Mouse (Mus musculus) right cerebral cortex, postnatal 14 days (tissue): ENCODE measurements around the gene Nfkbia.

Experiments used
- DNase-seq: peaks from one replicate; pipeline ENCODE4 v3.0.0; 2022

The Nfkbia gene

DNA sequence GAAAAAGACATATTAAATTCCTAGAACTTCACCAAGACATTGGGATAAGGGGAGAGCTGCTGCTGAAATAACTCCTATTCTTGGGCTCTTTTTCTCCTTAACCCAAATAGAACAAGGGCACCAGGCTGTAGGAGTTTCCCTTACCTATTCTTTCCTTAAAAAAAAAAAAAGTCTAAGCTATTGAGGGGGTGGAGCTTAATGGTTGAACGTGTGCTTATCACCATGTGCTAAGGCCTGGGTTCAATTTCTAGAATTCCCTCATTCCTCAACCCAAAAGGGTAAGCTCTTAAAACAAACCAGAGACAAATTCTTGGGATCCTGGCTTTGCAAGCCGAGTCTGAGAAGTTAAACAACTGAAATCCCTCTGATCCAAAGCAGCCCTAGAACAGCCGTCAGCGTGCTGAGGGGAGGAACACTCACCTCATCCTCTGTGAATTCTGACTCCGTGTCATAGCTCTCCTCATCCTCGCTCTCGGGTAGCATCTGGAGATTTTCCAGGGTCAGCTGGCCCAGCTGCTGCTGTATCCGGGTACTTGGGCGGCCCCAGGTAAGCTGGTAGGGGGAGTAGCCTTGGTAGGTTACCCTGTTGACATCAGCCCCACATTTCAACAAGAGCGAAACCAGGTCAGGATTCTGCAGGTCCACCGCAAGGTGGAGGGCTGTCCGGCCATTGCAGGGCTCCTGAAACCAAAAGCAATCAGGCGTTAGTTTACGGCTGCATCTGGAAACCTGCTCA, 2.3 kb downstream of the Nfkbia start:
- no peak for DNase-seq

DNA sequence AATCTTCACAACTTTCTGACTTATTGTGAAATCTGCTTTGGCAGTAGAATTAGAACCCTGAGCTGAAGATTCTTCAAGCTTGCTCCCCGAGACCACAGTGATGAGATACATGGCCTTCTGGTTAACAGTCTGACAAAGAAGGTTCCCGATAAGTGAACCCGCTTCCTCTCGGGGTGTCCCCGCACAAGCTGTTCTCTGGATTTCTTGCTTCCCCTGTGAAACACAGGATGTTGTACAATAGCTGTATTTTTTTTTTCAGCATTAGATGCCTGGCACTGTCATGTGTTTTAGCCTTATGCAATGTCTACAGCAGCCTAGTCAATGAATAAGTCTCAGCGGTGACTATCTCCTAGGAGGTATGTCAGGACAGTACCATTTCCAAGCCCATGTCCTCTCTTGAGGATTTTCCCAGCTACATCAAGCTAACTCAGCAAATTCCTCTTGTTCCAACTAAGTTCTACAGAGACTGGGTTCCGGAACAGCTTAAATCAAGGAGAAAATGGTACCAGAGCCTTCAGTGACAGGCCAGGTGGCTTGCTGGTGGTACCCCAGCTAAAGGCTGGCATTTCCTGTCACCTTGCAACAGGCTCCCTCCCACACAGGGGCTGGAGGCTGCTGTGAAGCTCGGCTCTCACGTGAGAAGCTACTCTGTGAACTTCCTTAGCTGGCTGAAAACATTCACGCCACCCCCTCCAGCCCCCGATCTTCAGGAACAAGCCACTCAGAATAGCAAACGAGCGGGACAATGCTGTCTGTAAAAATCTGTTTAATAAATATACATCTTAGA, 3.6 kb downstream of the Nfkbia start:
- no peak for DNase-seq

DNA sequence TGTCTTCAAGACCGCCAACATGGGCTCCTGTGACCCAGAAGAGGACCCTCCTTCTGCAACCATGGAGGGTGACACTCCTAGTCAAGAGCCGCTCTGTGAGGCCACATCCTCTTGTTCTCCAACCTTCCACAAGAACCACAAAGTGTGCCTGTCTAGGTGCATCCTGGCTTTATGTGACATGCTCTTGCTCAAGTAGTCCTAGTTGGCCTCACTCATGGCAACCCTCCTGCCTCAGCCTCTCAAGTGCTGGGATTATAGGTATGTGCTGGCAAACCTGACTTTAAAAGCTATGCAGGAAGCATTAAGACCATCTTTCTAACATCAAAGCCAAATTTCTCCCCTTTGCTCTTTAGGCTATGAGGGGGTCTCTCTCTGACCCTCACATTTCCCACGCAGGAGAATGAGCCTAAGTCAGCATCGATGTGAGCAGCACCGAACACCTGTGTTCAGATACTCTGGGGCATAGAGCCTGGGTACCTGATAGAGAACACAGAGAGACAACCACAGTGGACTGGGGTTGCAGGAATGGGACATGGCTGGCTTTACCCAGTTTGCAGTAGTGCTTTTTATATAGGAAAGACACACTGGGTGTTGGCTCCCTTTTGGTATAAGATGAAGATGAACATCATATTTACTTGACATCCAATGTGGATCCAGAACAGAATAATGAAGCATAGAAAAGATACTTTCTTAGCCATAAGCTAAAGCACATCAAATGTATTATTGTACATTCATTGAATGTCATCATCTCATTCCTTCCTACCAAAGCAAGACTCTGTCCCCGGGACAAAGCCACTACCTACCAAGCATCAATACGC, 4.4 kb downstream of the Nfkbia start:
- no peak for DNase-seq

DNA sequence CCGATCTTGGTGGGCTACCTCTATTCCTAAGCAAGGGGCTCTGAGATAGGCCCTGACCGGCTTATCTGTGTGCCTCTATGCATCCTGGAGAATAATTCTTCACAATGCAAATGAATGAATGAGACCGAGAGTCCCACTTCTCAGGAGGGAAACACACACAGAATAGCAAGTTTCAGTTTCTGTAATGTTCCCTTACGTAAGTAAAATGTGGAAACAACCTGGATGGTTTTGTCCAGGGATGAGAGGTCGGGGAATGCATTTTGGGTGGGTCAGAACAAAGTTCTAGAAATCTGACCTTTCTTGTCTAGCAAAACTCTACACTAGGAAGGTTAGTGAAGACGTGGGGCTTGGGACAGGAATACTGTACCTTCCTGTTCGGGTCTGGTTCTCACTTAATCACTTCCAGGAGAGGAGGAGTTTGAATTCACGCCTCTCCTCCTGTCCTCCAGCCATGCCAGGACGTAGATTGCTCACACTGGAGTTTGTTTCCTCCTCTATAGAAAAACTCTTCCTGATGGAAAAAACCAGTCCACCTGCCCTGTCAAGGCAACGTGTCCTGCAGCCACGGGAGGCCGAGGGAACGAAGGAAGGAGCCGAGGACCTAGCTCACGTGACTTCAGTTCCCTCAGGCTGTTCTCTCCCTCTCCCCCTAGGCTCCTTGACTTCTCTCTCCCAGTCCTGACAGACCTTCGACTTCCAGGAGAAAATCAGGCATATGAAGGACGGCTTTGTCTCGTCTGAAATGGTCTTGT, 5.3 kb downstream of the Nfkbia start:
- DNase-seq, result no peak

DNA sequence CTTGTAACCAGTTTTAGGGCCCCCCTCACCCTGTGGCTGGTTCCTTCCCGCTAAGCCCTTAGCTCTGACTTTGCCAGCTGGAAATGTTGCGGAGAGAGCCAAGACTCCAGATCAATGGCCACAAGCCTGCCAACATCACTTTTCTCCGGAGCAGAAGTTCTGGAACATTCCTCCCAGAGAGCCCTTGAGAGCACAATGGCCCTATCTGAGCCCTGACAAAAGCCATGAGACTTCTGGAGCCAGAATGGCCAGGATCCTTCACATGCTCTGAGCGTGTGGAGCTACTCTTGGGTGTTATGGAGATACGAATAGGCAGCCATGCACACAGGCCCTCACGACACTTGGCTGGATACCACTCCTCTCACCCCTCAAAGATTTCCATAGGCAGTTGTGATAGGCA, 7.6 kb downstream of the Nfkbia start:
- no peak for DNase-seq

DNA sequence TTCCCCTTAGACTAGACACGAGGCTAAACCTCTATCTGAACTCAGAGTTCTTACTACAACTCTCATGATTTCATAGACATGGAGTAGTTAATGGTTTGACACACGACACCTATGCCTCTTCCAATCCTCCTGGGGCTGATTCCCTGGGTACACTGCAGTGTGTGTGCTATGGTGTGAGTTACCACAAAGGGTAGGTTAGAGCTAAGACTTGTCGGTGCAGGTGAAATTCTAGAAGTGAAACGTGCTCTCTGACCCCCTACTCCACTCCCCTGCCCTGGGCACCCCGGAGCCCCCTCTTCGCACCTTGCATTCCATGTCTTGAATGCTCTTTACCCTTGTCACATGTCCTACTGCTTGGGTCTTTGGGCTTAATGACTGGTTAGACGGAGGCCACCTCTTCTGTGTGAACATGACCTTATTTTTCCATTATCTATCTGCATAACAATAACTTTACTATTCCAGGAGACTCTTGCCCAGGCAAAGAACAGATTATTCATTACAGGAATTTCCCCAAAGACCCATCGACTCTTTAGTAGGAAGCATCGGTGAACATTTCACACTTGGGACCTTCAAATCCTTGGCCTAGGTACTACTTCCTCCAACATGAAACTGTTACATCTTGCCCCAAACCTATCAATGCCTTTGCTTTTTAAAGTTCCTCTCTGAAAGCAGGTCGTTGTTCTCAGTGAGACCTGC, 8.2 kb downstream of the Nfkbia start:
- no peak for DNase-seq

DNA sequence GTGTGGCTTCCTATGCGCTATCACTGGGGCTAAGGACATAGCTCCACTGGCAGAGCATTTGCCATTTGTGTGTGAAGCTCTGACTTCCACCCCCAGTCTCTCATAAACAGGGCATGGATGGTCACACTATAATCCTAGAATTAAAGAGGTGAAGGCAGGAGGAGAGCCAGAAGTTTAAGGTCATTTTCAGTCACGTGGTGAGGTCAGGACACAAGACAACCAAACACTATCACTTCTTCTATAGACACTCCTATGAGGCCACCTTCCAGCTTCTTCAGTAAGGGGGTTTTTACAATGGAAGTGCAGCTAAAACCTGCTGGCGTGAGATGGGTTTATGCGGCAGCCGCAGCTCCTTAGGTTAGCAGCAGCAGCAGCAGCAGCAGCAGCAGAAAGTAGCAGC, 8.9 kb downstream of the Nfkbia start:
- DNase-seq, result no peak

DNA sequence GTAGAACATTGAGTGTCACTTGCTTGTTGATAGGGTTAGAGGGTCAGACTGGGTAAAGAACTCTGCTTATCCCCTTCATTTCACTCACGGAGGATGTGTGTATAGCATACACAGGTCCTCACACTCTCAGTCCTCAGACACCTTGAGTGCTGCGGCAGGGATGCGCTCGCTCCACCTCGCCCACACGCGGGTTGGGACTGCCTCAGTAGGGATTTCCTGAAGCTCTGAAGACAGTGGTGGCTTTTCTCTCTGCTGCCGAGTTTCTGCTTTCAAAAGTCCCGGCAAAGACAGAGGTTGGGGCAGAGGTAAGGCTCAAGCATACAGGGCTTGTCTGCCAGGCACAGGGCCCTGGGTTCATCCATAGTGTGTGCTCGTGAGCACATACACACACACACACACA, 9.7 kb downstream of the Nfkbia start:
- DNase-seq, result no peak

DNA sequence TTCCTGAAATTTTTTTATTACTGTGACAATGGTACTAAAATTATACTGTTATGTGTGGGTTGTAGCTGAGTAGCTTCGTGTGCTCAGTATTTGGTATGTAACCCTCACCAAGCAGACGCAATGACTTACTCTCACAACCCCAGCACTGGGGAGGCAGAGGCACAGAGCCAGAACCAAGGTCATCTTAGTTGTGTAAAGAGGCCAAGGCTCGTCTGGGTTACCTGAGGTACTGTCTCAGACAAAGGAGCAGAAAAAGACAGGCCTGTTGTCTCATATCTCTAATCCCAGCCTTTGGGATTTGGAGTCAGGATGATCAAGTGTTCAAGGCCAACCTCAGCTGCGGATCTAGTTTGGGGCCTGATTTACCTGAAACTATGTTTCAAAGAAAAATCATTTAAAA, 10.7 kb downstream of the Nfkbia start:
- DNase-seq, result no peak

DNA sequence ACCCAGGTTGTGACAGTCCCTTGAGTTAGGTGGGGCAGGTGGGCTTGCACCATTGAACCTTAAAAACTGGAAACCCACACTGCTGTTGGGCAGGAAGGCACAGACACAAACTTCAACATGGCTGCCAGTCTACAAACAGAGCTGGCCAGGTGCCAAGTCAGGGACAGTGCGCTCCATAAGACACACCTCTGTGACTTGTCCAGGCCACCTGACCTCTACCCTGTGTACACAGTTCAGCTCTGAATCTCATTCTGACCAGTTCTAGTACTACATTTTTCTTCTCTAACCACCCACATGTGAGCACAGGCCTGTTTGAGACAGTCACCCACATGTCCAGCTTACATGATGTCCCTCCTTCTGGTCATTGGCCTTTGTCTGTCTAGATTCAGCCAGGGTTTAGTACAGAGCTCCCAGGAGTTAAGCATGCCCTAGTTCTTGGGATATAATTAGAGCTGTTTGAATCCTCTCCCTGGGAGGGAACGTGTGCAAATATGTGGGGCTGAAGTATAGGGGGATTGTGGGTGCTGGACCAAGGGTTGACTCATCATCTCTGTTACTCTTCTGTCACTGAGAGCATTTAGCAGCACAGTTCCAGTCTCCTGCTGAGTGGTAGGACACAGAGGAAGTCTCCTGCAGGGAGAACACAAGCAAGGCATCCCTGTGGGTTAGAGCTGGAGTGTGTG, 11.8 kb downstream of the Nfkbia start:
- no peak for DNase-seq

DNA sequence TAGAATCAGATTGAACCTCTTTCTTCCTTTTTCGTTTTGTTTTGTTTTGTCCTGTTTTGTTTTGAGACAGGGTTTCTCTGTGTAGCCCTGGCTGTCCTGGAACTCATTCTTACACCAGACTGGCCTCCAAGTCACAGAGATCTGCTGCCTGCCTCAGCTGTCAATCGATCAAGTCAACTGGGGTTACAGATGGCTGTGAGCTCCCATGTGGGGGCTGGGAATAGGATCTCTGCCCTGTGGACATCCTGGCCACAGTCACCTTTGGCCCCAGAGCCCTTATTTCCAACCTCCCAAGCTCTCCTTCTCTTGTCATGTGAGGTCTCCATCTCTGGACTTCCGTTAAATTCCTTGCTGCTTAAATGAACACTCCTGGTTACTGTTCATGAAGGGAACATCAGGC, 13.5 kb downstream of the Nfkbia start:
- no peak for DNase-seq

DNA sequence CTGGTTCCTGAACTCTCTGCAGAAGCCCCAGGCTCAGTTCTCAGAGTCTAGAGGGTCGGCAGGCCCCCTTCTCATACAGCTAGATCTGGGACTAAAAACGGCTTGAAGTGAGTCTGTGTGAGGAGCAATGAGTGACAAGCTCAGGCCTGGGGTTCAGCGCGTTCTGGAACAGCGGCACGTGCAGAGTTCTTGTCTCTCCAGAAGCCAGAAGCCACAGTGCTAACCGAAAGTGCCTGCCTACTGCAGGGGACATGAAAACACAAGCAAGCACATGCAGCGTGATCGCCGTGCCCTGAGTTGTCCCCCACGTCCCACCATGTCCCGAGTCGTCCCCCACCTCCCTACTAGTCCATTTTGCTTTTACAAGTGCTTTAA, 18.3 kb downstream of the Nfkbia start:
- no peak for DNase-seq

DNA sequence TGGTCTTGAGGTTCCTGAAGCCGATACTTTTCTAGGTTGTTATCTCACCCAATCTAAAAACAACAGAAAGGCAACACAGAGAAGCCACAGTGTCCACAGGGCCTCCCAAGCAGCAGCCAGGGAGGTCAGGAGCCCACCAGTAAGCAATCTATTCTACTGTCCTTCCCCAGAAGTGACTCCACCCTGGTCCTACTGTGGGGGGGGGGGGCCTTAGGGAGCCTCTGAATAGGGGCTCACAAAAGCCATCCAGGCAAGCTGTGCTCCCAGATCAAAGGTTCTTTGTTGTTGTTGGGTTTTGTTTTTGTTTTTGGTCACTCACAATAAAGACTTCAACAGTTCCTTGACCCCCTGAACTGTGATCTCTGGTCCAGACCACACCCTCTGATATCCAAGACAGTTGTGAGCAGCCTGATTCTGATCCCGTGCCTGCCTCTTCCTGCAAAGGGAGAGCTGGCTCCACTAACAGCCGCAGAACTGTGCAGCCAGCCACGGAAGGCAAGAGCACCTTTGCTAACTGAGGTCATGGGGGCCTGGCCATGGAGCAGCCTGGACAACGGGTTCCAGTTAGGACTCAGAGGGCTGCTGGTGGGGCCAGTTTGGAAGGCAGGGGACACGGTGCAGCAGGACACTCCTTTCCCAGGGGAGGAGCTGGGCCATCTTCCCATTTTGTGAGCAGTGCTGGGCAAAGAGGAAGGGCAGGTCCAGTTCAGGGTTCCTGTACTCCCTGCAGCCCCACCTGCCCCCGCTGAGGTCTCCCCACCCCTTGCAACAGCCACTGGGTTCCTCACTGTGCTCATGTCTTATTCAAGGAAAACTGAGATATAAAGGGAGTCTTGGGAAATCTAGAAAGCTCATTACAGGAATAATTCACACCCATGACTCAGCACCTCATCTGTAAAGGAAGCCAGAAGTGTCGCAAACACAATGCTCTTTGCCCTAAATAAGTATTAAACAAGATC, 18.9 kb downstream of the Nfkbia start:
- no peak for DNase-seq

DNA sequence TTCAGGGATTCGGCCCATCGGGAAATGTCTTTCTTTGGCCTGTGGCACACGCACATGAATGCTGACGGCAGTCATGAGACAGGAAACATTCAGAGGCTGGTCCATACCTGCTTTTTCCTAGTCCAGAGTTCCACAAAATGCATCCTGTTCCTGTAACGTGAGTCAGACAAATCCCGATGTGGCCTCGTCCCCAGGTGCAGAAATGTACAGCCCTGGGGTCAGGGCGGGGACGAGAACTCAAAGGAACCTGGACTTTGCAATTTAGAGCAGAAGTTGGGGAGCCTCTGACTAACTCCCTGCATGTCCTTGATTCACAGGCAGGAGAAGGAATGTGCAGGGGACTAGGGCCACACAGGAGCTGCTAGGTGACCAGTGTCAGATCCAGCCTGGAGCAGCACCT, 21.1 kb downstream of the Nfkbia start:
- no peak for DNase-seq

DNA sequence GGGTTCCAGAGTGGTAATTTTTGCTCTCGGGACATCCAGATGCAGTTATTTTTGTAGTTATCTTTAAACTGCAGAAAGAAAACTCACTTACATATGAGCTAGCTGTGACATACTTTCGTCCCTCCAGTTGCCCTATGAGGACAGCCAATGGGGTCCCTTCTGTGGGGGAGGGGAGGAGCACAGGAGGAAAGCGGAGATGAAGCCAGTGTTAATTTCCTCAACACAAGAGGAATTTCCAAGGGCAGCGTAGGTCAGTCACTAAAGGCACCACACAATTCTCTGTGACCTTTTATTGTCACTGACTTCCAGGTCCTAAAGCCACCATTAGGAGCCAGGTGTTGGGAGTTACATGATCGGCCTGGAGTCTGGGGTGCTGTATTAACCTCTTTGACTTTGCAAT, 22.0 kb downstream of the Nfkbia start:
- no peak for DNase-seq

DNA sequence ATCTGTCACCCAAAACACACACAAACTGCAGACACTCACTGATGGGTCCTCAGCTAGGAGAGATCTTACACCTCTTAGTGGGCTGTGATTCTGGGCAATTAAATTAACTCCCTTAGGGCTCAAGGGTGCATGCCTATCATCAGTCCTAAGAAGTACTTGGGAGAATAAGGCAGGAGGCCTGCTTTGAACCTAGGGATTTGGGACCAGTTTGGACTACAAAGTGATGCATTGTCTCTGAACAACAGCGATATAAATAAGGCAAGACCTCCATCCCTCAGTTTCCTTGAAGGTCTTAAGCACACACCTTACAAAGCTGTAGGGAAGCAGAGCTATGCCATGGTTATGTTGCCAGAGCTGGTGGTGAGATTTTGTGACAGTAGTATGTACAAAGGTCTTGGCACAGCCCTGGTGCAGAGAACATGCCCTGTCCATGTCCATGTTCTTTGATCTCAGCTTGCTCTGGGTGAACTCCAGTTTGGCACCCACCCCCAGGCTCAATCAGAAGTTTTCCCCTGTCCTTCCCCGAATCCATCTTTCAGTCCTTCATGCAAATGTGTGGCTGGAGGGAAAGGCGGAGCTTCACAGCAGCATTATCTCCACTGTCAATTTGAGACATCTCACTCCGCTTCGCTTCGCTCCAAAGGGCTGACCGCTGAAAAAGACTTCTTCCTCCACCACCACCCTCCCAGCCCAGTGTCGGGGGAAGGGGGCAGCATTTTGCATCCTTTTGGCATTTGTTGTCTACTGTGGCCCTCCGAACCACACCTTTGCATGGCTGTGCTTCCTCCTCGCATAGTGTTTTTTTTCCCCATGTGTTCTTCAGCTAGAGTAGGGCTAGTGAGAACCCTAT, 24.9 kb downstream of the Nfkbia start:
- no peak for DNase-seq

DNA sequence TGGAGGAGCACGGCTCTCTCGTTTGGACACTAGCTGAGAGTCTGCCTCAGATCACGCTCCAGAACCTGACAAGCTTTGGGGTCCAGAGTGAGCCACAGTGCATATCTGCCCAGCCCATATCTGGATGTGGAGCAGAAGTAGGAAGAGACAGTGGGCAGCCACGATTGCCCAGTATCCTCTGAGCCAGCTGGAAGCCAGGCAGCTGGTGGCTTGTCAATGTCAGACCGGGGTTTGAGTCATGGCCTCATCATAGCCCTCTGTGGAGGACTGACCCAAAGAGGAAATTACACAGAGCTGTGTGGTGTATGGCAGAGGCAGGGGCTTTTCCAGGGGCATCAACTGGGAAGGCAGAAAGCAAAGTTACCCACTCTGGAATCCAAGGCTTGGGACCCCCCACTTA, 25.6 kb downstream of the Nfkbia start:
- no peak for DNase-seq

DNA sequence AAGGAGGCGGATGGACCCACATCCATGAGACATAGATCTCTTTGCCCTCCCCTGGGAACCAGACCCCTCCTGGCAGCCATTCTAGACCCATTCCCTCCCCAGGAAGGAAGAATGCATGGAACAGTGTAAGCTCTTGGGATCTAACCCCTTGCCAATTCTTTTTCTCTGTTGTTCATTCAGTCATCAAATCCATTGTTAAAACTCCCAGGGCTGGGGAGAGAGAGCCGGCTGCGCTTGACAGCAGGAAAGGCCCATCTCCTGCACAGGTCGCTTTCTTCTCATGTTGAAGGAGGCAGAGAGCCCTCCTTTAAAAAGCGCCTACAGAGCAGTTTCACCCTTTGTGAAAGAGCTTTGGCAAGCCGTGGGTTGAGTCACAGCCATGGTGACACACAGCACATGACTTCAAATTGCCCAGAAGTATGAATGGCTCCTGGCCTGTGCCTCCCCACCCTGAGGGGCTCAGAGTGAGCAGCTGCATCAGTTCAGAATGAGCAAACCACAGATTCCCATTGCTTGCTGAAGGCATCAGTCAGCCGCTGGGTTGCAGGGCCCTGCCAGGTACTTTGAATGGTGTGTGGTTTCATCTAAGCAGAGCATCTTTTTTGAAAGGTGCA, 26.3 kb downstream of the Nfkbia start:
- DNase-seq, result no peak

DNA sequence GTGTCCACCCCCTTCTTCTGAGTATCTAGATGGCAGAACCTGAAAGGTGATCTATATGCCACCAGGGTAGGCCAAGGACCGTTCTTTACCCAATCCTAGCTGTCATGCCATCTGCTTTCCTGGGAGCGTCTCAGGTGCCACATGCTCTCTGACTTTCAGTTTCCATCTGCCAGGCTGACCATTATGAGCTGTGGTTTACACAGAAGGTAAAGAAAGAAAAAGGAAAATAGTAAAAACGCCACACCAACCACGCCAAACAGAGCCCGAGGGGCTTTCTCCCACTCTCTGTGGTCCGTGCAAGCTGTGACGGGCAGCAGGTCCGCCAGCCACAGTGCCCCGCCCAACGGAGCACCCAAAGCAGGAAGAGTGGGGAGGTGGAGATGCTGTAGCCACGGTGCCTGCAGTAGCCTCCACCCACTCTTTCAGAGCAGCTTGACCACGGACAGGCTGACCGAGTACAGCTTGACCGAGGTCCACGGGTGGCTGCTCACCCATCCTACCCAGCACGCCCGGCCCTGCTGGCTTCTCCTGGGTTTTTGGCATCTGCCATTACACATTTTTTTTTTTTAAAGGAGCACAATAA, 27.0 kb downstream of the Nfkbia start:
- no peak for DNase-seq
